Mouse (Mus musculus): ENCODE measurements around the gene Prkd1. TPM values are rescaled to one million over a fixed set of nuclear protein-coding genes. Genes with fewer than 3 reads are reported as not detected.

Gene Prkd1
- total and polyA plus RNA-seq, 3 experiments, result 2.6 to 6.6 (median 5.4) TPM

DNA sequence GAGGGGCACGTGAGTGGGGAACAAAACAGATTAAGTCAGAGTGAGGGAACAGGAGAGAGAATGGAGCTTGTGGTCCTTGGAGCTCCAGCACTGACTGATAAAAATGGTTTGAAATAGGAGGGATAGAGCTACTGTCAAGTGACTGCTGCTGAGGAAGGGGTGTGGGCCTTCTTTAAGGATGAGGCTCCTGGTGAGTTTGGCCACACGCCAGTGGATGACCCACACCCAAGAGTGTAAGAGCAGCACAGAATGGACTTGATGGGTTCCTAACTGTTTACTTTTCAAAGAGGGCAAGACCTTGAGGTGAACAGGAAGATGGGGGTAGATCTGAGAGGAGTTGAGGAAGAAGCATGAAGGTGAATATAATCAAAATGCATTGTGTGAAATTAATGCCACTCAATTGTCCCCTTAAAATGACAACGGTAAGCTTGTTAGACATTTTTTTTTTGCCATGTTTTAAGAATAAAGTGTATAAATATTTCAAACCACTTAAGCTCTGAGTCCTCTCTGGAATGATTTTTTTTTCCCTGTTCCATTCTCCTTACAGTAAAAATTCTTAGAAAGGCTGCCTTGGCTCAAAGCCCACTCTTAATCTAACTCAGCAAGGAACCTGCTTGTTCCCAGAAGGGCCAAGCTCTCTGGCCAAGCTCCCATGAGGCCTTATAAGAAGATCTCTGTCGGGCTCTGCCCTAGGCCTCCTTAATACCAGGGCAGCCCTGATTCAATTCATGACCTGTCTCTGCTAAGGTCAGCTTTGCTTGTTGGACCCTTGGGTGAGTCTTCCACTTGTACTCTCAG is 42.0 kb downstream of the Prkd1 start:
- no peak for TF ChIP-seq POLR2A (IDR thresholded peaks at IDR 0.05; ENCODE audit: insufficient read depth, low read depth, low read length)
- TF ChIP-seq EP300 (IDR thresholded peaks at IDR 0.05; ENCODE audit: insufficient read depth, low read depth, low read length), result no peak
- no peak for TF ChIP-seq CTCF (IDR thresholded peaks at IDR 0.05)
- H3K27me3 ChIP-seq (ENCODE audit: control insufficient read depth, insufficient read depth, low read length), result no peaks in the 10 kb centered on the region
- H3K4me1 ChIP-seq (ENCODE audit: control insufficient read depth, insufficient read depth, low read length), result peaks cover 1% of the 10 kb centered on the region
- H3K79me2 ChIP-seq (replicated peaks; ENCODE audit: control insufficient read depth, insufficient read depth, low read length), result no peaks in the 10 kb centered on the region; the same call in 1 of the 2 replicates
- H3K9ac ChIP-seq (ENCODE audit: low read depth, low read length), result no peak overlapping the region
- WGBS, result 43% methylated on average over 4 of the region's 4 CpGs
- no peak overlapping the region for H3K4me3 ChIP-seq
- H3K27ac ChIP-seq, result no peak overlapping the region
- DNase-seq, result no peak
- H3K36me3 ChIP-seq (ENCODE audit: control insufficient read depth, insufficient read depth, low read length), result no peaks in the 10 kb centered on the region
- intact Hi-C loops (cut with DNase I), result no loop called here

DNA sequence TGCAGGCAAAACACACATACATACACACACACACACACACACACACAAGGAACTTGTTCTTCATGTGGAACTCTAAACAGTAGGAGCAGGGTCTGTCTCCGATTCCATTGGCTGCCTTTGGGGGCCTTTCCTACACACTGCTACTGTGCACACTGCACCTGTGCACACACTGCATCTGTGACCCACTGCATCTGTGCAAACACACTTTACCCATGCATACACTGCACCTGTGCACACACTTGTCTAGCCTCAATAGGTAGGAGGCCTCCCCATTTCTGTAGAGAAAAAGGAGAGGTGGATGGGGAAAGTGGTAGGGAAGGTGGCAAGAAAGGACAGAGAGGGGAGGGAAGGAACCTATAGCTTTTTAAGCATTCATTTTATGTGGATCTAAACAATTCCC is 49.5 kb downstream of the Prkd1 start:
- Histone ChIP-seq H3K4me1 (ENCODE audit: control insufficient read depth, insufficient read depth, low read length) (no peaks in the 10 kb centered on the region), H3K4me3 (no peak overlapping the region), H3K79me2 (replicated peaks; ENCODE audit: control insufficient read depth, insufficient read depth, low read length) (no peaks in the 10 kb centered on the region), H3K9ac (ENCODE audit: low read depth, low read length) (no peak overlapping the region), H3K27me3 (ENCODE audit: control insufficient read depth, insufficient read depth, low read length) (no peaks in the 10 kb centered on the region), H3K27ac (no peak overlapping the region), H3K36me3 (ENCODE audit: control insufficient read depth, insufficient read depth, low read length) (no peaks in the 10 kb centered on the region)
- no peak for DNase-seq
- TF ChIP-seq POLR2A (IDR thresholded peaks at IDR 0.05; ENCODE audit: insufficient read depth, low read depth, low read length), result no peak
- TF ChIP-seq EP300 (IDR thresholded peaks at IDR 0.05; ENCODE audit: insufficient read depth, low read depth, low read length), result no peak
- TF ChIP-seq CTCF (IDR thresholded peaks at IDR 0.05), result no peak
- intact Hi-C loops (cut with DNase I), result no loop called here
- WGBS, result 87% methylated on average over 1 of the region's 1 CpGs

DNA sequence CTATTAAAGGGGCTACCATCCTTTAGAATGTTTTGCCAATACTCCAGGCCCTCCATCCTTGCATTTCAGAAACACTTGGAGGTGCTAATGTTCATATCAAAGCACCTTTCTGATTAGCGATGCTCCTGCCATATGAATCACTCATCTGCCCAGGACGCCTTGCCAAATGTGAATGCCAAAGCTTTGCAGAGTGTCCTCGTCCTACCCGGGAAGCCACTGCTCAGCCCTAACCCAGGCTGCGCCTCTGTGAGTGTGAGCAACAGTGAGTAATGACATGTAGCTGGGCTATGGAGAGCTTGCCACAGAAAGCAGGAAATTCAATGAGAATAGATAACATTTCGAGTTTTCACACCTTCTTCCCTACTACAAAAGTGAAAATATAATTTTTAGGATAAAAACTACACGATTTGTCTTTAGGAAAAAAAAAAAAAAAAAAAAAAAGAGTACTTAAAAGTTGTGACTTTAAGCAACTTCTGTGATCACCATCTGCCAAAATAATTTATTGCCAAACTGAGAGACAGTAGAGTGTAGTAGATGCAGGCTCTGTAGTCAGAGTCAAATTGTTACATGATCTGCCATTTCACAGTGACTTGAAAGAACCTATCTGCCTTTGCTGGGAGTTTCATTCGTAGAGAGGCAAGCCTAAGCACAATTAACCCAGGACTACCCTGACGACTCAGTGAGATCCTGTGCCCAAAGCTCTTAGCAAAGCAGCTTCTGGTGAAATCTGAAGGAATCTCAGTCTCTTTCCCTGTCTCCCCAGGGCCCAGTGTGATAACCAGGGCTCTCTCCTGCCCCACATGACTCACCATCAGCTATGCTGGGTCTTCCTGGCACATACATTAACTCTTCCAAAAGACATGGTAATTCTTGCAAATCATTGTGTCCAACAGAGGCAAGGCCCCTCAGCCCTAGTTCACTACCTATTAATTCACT is 50.6 kb downstream of the Prkd1 start:
- DNase-seq, result peak in 1 of 2 experiments; percentile 8
- TF ChIP-seq CTCF (IDR thresholded peaks at IDR 0.05) (no peak), POLR2A (IDR thresholded peaks at IDR 0.05; ENCODE audit: insufficient read depth, low read depth, low read length) (no peak), EP300 (IDR thresholded peaks at IDR 0.05; ENCODE audit: insufficient read depth, low read depth, low read length) (no peak)
- Histone ChIP-seq H3K4me3 (no peak overlapping the region), H3K79me2 (replicated peaks; ENCODE audit: control insufficient read depth, insufficient read depth, low read length) (no peaks in the 10 kb centered on the region), H3K27me3 (ENCODE audit: control insufficient read depth, insufficient read depth, low read length) (no peaks in the 10 kb centered on the region), H3K9ac (ENCODE audit: low read depth, low read length) (no peak overlapping the region), H3K4me1 (ENCODE audit: control insufficient read depth, insufficient read depth, low read length) (no peaks in the 10 kb centered on the region), H3K27ac (no peak overlapping the region), H3K36me3 (ENCODE audit: control insufficient read depth, insufficient read depth, low read length) (no peaks in the 10 kb centered on the region)
- intact Hi-C loops (cut with DNase I), result no loop called here
- WGBS, result 48% methylated on average over 9 of the region's 9 CpGs

DNA sequence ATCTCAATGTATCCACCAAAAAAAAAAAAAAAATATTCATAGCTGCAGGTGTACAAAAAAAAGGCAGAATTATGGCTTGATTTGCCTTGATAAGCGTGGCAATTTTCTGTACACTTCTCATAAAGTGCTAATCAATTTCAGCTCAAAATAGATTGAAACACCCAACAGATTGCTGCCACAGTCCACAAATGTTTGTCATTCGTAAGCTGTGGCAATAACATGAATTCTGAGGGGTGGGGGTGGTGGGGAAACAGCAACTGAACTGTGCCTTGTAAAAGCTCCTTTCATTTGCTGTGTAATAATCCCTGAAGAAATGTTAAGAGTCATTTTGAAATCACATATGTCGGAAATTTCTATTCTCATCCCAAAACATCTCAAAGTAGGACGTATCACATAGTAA is 51.4 kb downstream of the Prkd1 start:
- H3K9ac ChIP-seq (ENCODE audit: low read depth, low read length), result no peak overlapping the region
- H3K4me1 ChIP-seq (ENCODE audit: control insufficient read depth, insufficient read depth, low read length), result no peaks in the 10 kb centered on the region
- no peak for DNase-seq
- no peaks in the 10 kb centered on the region for H3K27me3 ChIP-seq (ENCODE audit: control insufficient read depth, insufficient read depth, low read length)
- no peak for TF ChIP-seq EP300 (IDR thresholded peaks at IDR 0.05; ENCODE audit: insufficient read depth, low read depth, low read length)
- no peak for TF ChIP-seq CTCF (IDR thresholded peaks at IDR 0.05)
- no peak for TF ChIP-seq POLR2A (IDR thresholded peaks at IDR 0.05; ENCODE audit: insufficient read depth, low read depth, low read length)
- no peak overlapping the region for H3K4me3 ChIP-seq
- no peaks in the 10 kb centered on the region for H3K36me3 ChIP-seq (ENCODE audit: control insufficient read depth, insufficient read depth, low read length)
- no peaks in the 10 kb centered on the region for H3K79me2 ChIP-seq (replicated peaks; ENCODE audit: control insufficient read depth, insufficient read depth, low read length)
- WGBS, result 96% methylated on average over 4 of the region's 4 CpGs
- intact Hi-C loops (cut with DNase I), result no loop called here
- no peak overlapping the region for H3K27ac ChIP-seq

GRCm38 (mm10) chr12:50595777-50596176 is 53.1 kb downstream of the Prkd1 start:
- intact Hi-C loops (cut with DNase I), result no loop called here
- Histone ChIP-seq H3K79me2 (replicated peaks; ENCODE audit: control insufficient read depth, insufficient read depth, low read length) (no peaks in the 10 kb centered on the region), H3K4me3 (no peak overlapping the region), H3K36me3 (ENCODE audit: control insufficient read depth, insufficient read depth, low read length) (no peaks in the 10 kb centered on the region), H3K27me3 (ENCODE audit: control insufficient read depth, insufficient read depth, low read length) (no peaks in the 10 kb centered on the region), H3K4me1 (ENCODE audit: control insufficient read depth, insufficient read depth, low read length) (no peaks in the 10 kb centered on the region), H3K9ac (ENCODE audit: low read depth, low read length) (no peak overlapping the region), H3K27ac (no peak overlapping the region)
- WGBS, result 65% methylated on average over 5 of the region's 5 CpGs
- TF ChIP-seq CTCF (IDR thresholded peaks at IDR 0.05) (no peak), EP300 (IDR thresholded peaks at IDR 0.05; ENCODE audit: insufficient read depth, low read depth, low read length) (no peak), POLR2A (IDR thresholded peaks at IDR 0.05; ENCODE audit: insufficient read depth, low read depth, low read length) (no peak)
- DNase-seq, result no peak

All from heart, adult 2 months (tissue).